Mouse (Mus musculus) lung, postnatal 36 days (tissue): Measurements from ENCODE around the gene Ppp1r1c.
A peak's percentile ranks its signal among the peaks of the same experiment; 100 is the strongest.

ENCODE experiments used
- DNase-seq: peaks from one replicate; pipeline ENCODE4 v3.0.0; 2022; ENCODE audit warnings: mixed read lengths

Ppp1r1c gene

GRCm38 (mm10) chr2:79707575-79707974, at the start of gene Ppp1r1c:
Gene Ppp1r1c (plus strand): TSS chr2:79707780.
- no peak for DNase-seq

- no peak for DNase-seq
Measured at GRCm38 (mm10) chr2:79660417-79661185, 47.0 kb upstream of the Ppp1r1c start.

GRCm38 (mm10) chr2:79661486-79662104, 46.0 kb upstream of the Ppp1r1c start:
- DNase-seq = no peak

GRCm38 (mm10) chr2:79664532-79665286, 42.9 kb upstream of the Ppp1r1c start:
- DNase-seq = peak; percentile 13

GRCm38 (mm10) chr2:79665492-79665891, 42.1 kb upstream of the Ppp1r1c start:
- DNase-seq = peak; percentile 35

GRCm38 (mm10) chr2:79675266-79675665, 32.3 kb upstream of the Ppp1r1c start:
- no peak for DNase-seq

- no peak for DNase-seq
Measured at GRCm38 (mm10) chr2:79677663-79678257, 29.8 kb upstream of the Ppp1r1c start.

- DNase-seq = no peak
Measured at GRCm38 (mm10) chr2:79681672-79682071, 25.9 kb upstream of the Ppp1r1c start.

- no peak for DNase-seq
Measured at GRCm38 (mm10) chr2:79683258-79683657, 24.3 kb upstream of the Ppp1r1c start.

- DNase-seq = no peak
Measured at GRCm38 (mm10) chr2:79690838-79691237, 16.7 kb upstream of the Ppp1r1c start.

GRCm38 (mm10) chr2:79695190-79695589, 12.4 kb upstream of the Ppp1r1c start:
- DNase-seq = no peak

GRCm38 (mm10) chr2:79695939-79696338, 11.6 kb upstream of the Ppp1r1c start:
- DNase-seq = peak; percentile 39

GRCm38 (mm10) chr2:79696478-79697230, 10.9 kb upstream of the Ppp1r1c start:
- peak; percentile 28 for DNase-seq

GRCm38 (mm10) chr2:79698166-79698565, 9.4 kb upstream of the Ppp1r1c start:
- DNase-seq = no peak

- DNase-seq = no peak
Measured at GRCm38 (mm10) chr2:79704773-79705172, 2.8 kb upstream of the Ppp1r1c start.

GRCm38 (mm10) chr2:79713662-79714091, 6.1 kb downstream of the Ppp1r1c start:
- DNase-seq = no peak

- no peak for DNase-seq
Measured at GRCm38 (mm10) chr2:79714745-79715144, 7.2 kb downstream of the Ppp1r1c start.

GRCm38 (mm10) chr2:79715925-79716324, 8.3 kb downstream of the Ppp1r1c start:
- no peak for DNase-seq

GRCm38 (mm10) chr2:79717846-79718245, 10.3 kb downstream of the Ppp1r1c start:
- no peak for DNase-seq

GRCm38 (mm10) chr2:79722415-79722814, 14.8 kb downstream of the Ppp1r1c start:
- DNase-seq = no peak

- DNase-seq = peak; percentile 34
Measured at GRCm38 (mm10) chr2:79738958-79739357, 31.4 kb downstream of the Ppp1r1c start.

GRCm38 (mm10) chr2:79741966-79742365, 34.4 kb downstream of the Ppp1r1c start:
- DNase-seq = peak; percentile 23
